27 mouse cellular contexts compared by ENCODE assay signal in the genomic region with DNA sequence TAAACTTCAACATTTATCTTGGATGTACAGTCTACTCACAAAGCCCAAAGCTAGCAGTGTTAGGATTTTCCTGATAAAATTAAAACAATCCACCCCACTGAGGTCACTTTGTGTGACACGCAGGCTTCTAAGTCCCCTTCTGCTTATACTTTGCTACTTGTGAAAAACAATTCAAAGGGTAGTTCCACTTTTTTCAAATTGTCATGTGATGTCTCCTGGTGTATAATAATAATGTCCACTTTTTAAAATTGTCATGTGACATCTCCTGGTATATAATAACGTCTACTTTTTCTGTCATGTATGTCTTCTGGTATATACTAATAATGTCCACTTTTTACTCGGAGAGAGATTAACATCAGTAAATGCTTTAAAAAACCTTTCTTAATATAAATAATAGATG. TPM values are rescaled to one million over a fixed set of nuclear protein-coding genes. Genes with fewer than 3 reads are reported as not detected.
DNase-seq lines count a peak whose midpoint lies in the region; ATAC-seq and TF ChIP-seq lines count a peak whose summit lies in the region.
"Had no signal": no experiment of that assay in that cellular context is flagged by ENCODE, and none has a peak within 500 bp of the region (broad histone marks: within the 10 kb centered on the region; RNA-seq: fewer than 3 reads in every experiment).

No protein-coding gene starts in this region.

- 0 out of 2 replicates have a peak, but pooled peaks have one; percentile 28 for ATAC-seq in granulocyte monocyte progenitor cell, adult 5-6 weeks (replicated peaks; ENCODE audit: poor library complexity, severe bottlenecking)
- ATAC-seq in monocyte, adult 5-6 weeks (replicated peaks; ENCODE audit: insufficient number of reproducible peaks, low FRiP score, low TSS enrichment, poor library complexity, severe bottlenecking) = 0 out of 2 replicates have a peak, but pooled peaks have one; percentile 34
- no peak for ATAC-seq in CD4-positive, CD25-positive, alpha-beta regulatory T cell, adult 4 months
- ATAC-seq: forebrain, embryonic 14.5 days; forebrain, postnatal 0 days; hindbrain, embryonic 16.5 days; Patski had no signal

- TF ChIP-seq CTCF in spleen, adult 2 months (IDR thresholded peaks at IDR 0.05; ENCODE audit: extremely low read depth, insufficient read depth, insufficient read length, insufficient replicate concordance) = no peak
- no peak for TF ChIP-seq CTCF in gastrocnemius, adult 2 months (IDR thresholded peaks at IDR 0.05)

- 0 out of 2 replicates have a peak overlapping the region, but pooled peaks have one; percentile 45 for H3K4me3 ChIP-seq in spleen, adult 2 months (ENCODE audit: extremely low read depth, insufficient read depth, insufficient read length)
- no peak overlapping the region for H3K4me3 ChIP-seq in gastrocnemius, adult 2 months
- H3K4me3 ChIP-seq: embryonic facial prominence, embryonic 12.5 days; embryonic facial prominence, embryonic 15.5 days; heart, embryonic 12.5 days; heart, embryonic 15.5 days; hindbrain, embryonic 10.5 days; hindbrain, embryonic 13.5 days; intestine, embryonic 15.5 days had no signal

- H3K27me3 ChIP-seq in spleen, adult 2 months (ENCODE audit: control insufficient read depth, insufficient read depth, low read length) = no peaks in the 10 kb centered on the region
- H3K27me3 ChIP-seq: embryonic facial prominence, embryonic 12.5 days; embryonic facial prominence, embryonic 15.5 days; heart, embryonic 12.5 days; heart, embryonic 15.5 days; hindbrain, embryonic 13.5 days; intestine, embryonic 15.5 days; Patski had no signal

- WGBS in spleen, adult 2 months = 45% methylated on average over 3 of the region's 3 CpGs

- DNase-seq in spleen, adult 2 months (ENCODE audit: low read depth in 1 of 2, low spot score in 2 of 2) = no peak
- DNase-seq in spleen, adult 18-20 months = no peak
- no peak for DNase-seq in gastrocnemius, adult 2 months
- no peak for DNase-seq in kidney, postnatal 10 days
- DNase-seq: adrenal gland, postnatal 25 days; cerebellum, adult 18-20 months; cerebellum, adult 9-10 months; cerebellum, postnatal 25 days; forebrain, postnatal 0 days; gastrocnemius, postnatal 25 days; heart, postnatal 10 days; heart, postnatal 36 days had no signal

- no peak for TF ChIP-seq POLR2A in spleen, adult 2 months (IDR thresholded peaks at IDR 0.05; ENCODE audit: low read depth, low read length)

- H3K36me3 ChIP-seq in spleen, adult 2 months (ENCODE audit: control insufficient read depth, insufficient read depth, low read length) = 0 out of 2 replicates have a peak, but pooled peaks cover 2% of the 10 kb centered on the region
- H3K36me3 ChIP-seq: embryonic facial prominence, embryonic 12.5 days; embryonic facial prominence, embryonic 15.5 days; heart, embryonic 15.5 days; hindbrain, embryonic 10.5 days; hindbrain, embryonic 13.5 days; intestine, embryonic 15.5 days had no signal

- peak overlapping the region; percentile 87; the same call in 1 of the 2 replicates for H3K27ac ChIP-seq in spleen, adult 2 months (ENCODE audit: insufficient read depth, low read length)
- H3K27ac ChIP-seq in gastrocnemius, adult 2 months = no peak overlapping the region
- H3K27ac ChIP-seq: embryonic facial prominence, embryonic 12.5 days; embryonic facial prominence, embryonic 15.5 days; heart, embryonic 15.5 days; hindbrain, embryonic 10.5 days; hindbrain, embryonic 13.5 days; intestine, embryonic 15.5 days had no signal

- H3K4me1 ChIP-seq in spleen, adult 2 months (ENCODE audit: control insufficient read depth, insufficient read depth, insufficient read length) = peaks cover 45% of the 10 kb centered on the region; the same call in 1 of the 2 replicates

- intact Hi-C loops in gastrocnemius, adult 2 months (cut with DNase I) = no loop called here

RNA-seq across cellular contexts. Expression of a gene that starts 56.0 kb away (rescaled TPM):
- polyA plus RNA-seq in spleen, adult 2 months (2012; rRNA removed) = 12.2 and 12.5 TPM in 2 replicates
- total RNA-seq in granulocyte monocyte progenitor cell, adult 5-6 weeks (2014; fragmentation: Nextera tagmentation) = 36.0 and 42.9 TPM in 2 replicates
- total RNA-seq in granulocyte monocyte progenitor cell, adult 5-6 weeks (2017) = 33.9 and 39.8 TPM in 2 replicates
- 92.8 to 110 TPM (median 97.0 TPM) in 3 replicates for total RNA-seq in monocyte, adult 5-6 weeks (2017)
- total RNA-seq in gastrocnemius, adult 2 months (2021) = 1 to 10 TPM; 1.2 to 1.4 TPM
- polyA plus RNA-seq in CD4-positive, CD25-positive, alpha-beta regulatory T cell, adult 4 months (2017; shearing (Covaris generic)) = 10 to 100 TPM; 11.5 to 19.9 TPM

RNA-seq across cellular contexts. Expression of a gene that starts 59.8 kb away (rescaled TPM):
- polyA plus RNA-seq in spleen, adult 2 months (2012; rRNA removed) = 4.2 TPM in 2 replicates
- not detected in 2 replicates for total RNA-seq in granulocyte monocyte progenitor cell, adult 5-6 weeks (2014; fragmentation: Nextera tagmentation)
- total RNA-seq in granulocyte monocyte progenitor cell, adult 5-6 weeks (2017) = 0.31 TPM in 1 of 2 replicates, not detected in the other
- total RNA-seq in monocyte, adult 5-6 weeks (2017) = 44.5 to 208 TPM (median 58.1 TPM) in 3 replicates
- total RNA-seq in gastrocnemius, adult 2 months (2021) = under 1 TPM in 1 of 2 experiments, not detected in 1; 0.06 TPM
- 10 to 100 TPM; 69.9 to 78.6 TPM for polyA plus RNA-seq in CD4-positive, CD25-positive, alpha-beta regulatory T cell, adult 4 months (2017; shearing (Covaris generic))
- total RNA-seq: adrenal gland, postnatal 25 days; forebrain, postnatal 0 days; gastrocnemius, adult 8-10 months had no signal
- polyA plus RNA-seq: forebrain, embryonic 11.5 days; forebrain, embryonic 14.5 days; heart, embryonic 12.5 days; hindbrain, embryonic 10.5 days had no signal

Comparison
In these comparisons a context has a peak if more than half of its experiments do, and no peak if none do; other contexts are left out.
1. RNA of a gene that starts 56.0 kb away (total RNA-seq): 92.8 to 110 TPM in monocyte, adult 5-6 weeks and 33.9 to 42.9 TPM in granulocyte monocyte progenitor cell, adult 5-6 weeks; 1.2 to 1.4 TPM in gastrocnemius, adult 2 months; every median in the first group is over 10 times any median in the second.
2. RNA of a gene that starts 59.8 kb away (total RNA-seq): 44.5 to 208 TPM in monocyte, adult 5-6 weeks; 0.31 TPM in granulocyte monocyte progenitor cell, adult 5-6 weeks and 0.06 TPM in gastrocnemius, adult 2 months; every median in the first group is over 10 times any median in the second.